8 mouse cellular contexts compared by ENCODE assay signal in genomic region chr3:96051839-96052238, GRCm38 (mm10). TPM values are rescaled to one million over a fixed set of nuclear protein-coding genes. Genes with fewer than 3 reads are reported as not detected.
DNase-seq lines count a peak whose midpoint lies in the region; ATAC-seq and TF ChIP-seq lines count a peak whose summit lies in the region.

No protein-coding gene starts in this region.

- peak; percentile 66 for DNase-seq in midbrain, postnatal 0 days (ENCODE audit: low spot score)
- DNase-seq in cerebellum, adult 8-10 months: peak; percentile 60
- peak; percentile 19 to 37 for DNase-seq in heart, postnatal 36 days
- peak; percentile 84 for DNase-seq in retina, postnatal 1 day
- no peak for DNase-seq in urinary bladder, postnatal 14 days (ENCODE audit: low spot score)

- H3K27me3 ChIP-seq in forebrain, embryonic 16.5 days (replicated peaks; ENCODE audit: control insufficient read depth, insufficient read depth, low read length): no peaks in the 10 kb centered on the region
- H3K27me3 ChIP-seq in forebrain, embryonic 15.5 days: no peaks in the 10 kb centered on the region
- no peaks in the 10 kb centered on the region for H3K27me3 ChIP-seq in midbrain, postnatal 0 days (ENCODE audit: insufficient read depth, low read length)
- H3K27me3 ChIP-seq in midbrain, embryonic 16.5 days (ENCODE audit: control insufficient read depth, insufficient read depth, low read depth, low read length): no peaks in the 10 kb centered on the region

- peaks cover 4% of the 10 kb centered on the region; the same call in 1 of the 2 replicates for H3K36me3 ChIP-seq in forebrain, embryonic 16.5 days (ENCODE audit: control insufficient read depth, insufficient read depth)
- peaks cover 19% of the 10 kb centered on the region; the same call in 1 of the 2 replicates for H3K36me3 ChIP-seq in forebrain, embryonic 15.5 days
- H3K36me3 ChIP-seq in midbrain, postnatal 0 days (ENCODE audit: insufficient read depth, low read length): peaks cover 14% of the 10 kb centered on the region
- H3K36me3 ChIP-seq in midbrain, embryonic 16.5 days (ENCODE audit: control insufficient read depth, insufficient read depth, low read length): peaks cover 2% of the 10 kb centered on the region; the same call in 1 of the 2 replicates

- no peaks in the 10 kb centered on the region for H3K9me3 ChIP-seq in forebrain, embryonic 16.5 days (ENCODE audit: control insufficient read depth, low read length)
- no peaks in the 10 kb centered on the region for H3K9me3 ChIP-seq in forebrain, embryonic 15.5 days
- H3K9me3 ChIP-seq in midbrain, postnatal 0 days (ENCODE audit: low read length): no peaks in the 10 kb centered on the region
- H3K9me3 ChIP-seq in midbrain, embryonic 16.5 days (replicated peaks; ENCODE audit: control insufficient read depth, low read length, poor library complexity, severe bottlenecking): no peaks in the 10 kb centered on the region

- H3K4me2 ChIP-seq in forebrain, embryonic 16.5 days (ENCODE audit: low read length): no peak overlapping the region
- no peak overlapping the region for H3K4me2 ChIP-seq in forebrain, embryonic 15.5 days (replicated peaks)
- no peak overlapping the region for H3K4me2 ChIP-seq in midbrain, postnatal 0 days (ENCODE audit: low read depth, low read length, poor library complexity, severe bottlenecking)
- no peak overlapping the region for H3K4me2 ChIP-seq in midbrain, embryonic 16.5 days (ENCODE audit: low read length)

- H3K4me1 ChIP-seq in forebrain, embryonic 16.5 days (replicated peaks; ENCODE audit: control insufficient read depth, insufficient read depth, low read length): peaks cover 8% of the 10 kb centered on the region
- peaks cover 11% of the 10 kb centered on the region for H3K4me1 ChIP-seq in forebrain, embryonic 15.5 days
- 0 out of 2 replicates have a peak, but pooled peaks cover 3% of the 10 kb centered on the region for H3K4me1 ChIP-seq in midbrain, postnatal 0 days (ENCODE audit: insufficient read depth, low read length)
- peaks cover 7% of the 10 kb centered on the region for H3K4me1 ChIP-seq in midbrain, embryonic 16.5 days (ENCODE audit: control insufficient read depth, insufficient read depth, low read length)

- intact Hi-C loops in heart, postnatal 36 days (cut with DNase I): loop anchor here (1.0 to 5.0 kb wide), 2 partner anchors 87 to 190 kb away; no protein-coding TSS in a partner anchor

- no peak overlapping the region for H3K27ac ChIP-seq in forebrain, embryonic 16.5 days (ENCODE audit: low read length)
- no peak overlapping the region for H3K27ac ChIP-seq in forebrain, embryonic 15.5 days (replicated peaks)
- H3K27ac ChIP-seq in midbrain, postnatal 0 days (ENCODE audit: low read depth, low read length): no peak overlapping the region
- no peak overlapping the region for H3K27ac ChIP-seq in midbrain, embryonic 16.5 days (ENCODE audit: low read length)

- WGBS in forebrain, embryonic 16.5 days: 42% methylated on average over 2 of the region's 2 CpGs
- 48% methylated on average over 2 of the region's 2 CpGs for WGBS in forebrain, embryonic 15.5 days
- WGBS in midbrain, postnatal 0 days: 56% methylated on average over 2 of the region's 2 CpGs
- 55% methylated on average over 2 of the region's 2 CpGs for WGBS in midbrain, embryonic 16.5 days

- ATAC-seq in forebrain, embryonic 16.5 days: 0 out of 2 replicates have a peak, but pooled peaks have one; percentile 31
- no peak for ATAC-seq in forebrain, embryonic 15.5 days (replicated peaks)
- no peak for ATAC-seq in midbrain, postnatal 0 days (ENCODE audit: low FRiP score)
- ATAC-seq in midbrain, embryonic 16.5 days: no peak

- peak; percentile 87 for TF ChIP-seq CTCF in midbrain, postnatal 0 days (IDR thresholded peaks at IDR 0.05)

- H3K9ac ChIP-seq in forebrain, embryonic 16.5 days (replicated peaks; ENCODE audit: low read depth, low read length): no peak overlapping the region
- H3K9ac ChIP-seq in forebrain, embryonic 15.5 days (replicated peaks): no peak overlapping the region
- H3K9ac ChIP-seq in midbrain, postnatal 0 days (replicated peaks; ENCODE audit: low read length, poor library complexity, severe bottlenecking): no peak overlapping the region
- H3K9ac ChIP-seq in midbrain, embryonic 16.5 days (ENCODE audit: low read depth, low read length): no peak overlapping the region

- H3K4me3 ChIP-seq in forebrain, embryonic 16.5 days (replicated peaks; ENCODE audit: low read length): no peak overlapping the region
- no peak overlapping the region for H3K4me3 ChIP-seq in forebrain, embryonic 15.5 days
- no peak overlapping the region for H3K4me3 ChIP-seq in midbrain, postnatal 0 days (ENCODE audit: low read depth, low read length)
- H3K4me3 ChIP-seq in midbrain, embryonic 16.5 days (ENCODE audit: low read depth, low read length): no peak overlapping the region

RNA-seq across cellular contexts. Expression of gene Vps45, which starts 6.4 kb away (rescaled TPM):
- 55.3 and 57.4 TPM in 2 replicates for polyA plus RNA-seq in forebrain, embryonic 16.5 days (2015; fragmentation: Nextera tagmentation; extraction: Ambion mirVana)
- polyA plus RNA-seq in forebrain, embryonic 15.5 days (2015; fragmentation: Nextera tagmentation; extraction: Ambion mirVana): 64.4 and 65.6 TPM in 2 replicates
- 29.5 and 35.3 TPM in 2 replicates for total RNA-seq in midbrain, postnatal 0 days (2014; rRNA removed)
- 60.6 and 61.1 TPM in 2 replicates for polyA plus RNA-seq in midbrain, postnatal 0 days (2015; fragmentation: Nextera tagmentation; extraction: Ambion mirVana)
- 62.0 and 64.7 TPM in 2 replicates for polyA plus RNA-seq in midbrain, embryonic 16.5 days (2015; fragmentation: Nextera tagmentation; extraction: Ambion mirVana)
- total RNA-seq in heart, postnatal 36 days (2021): 10 to 100 TPM; 22.3 to 26.0 TPM

RNA-seq across cellular contexts. Expression of gene Otud7b, which starts 52.5 kb away (rescaled TPM):
- polyA plus RNA-seq in forebrain, embryonic 16.5 days (2015; fragmentation: Nextera tagmentation; extraction: Ambion mirVana): 8.8 and 9.3 TPM in 2 replicates
- polyA plus RNA-seq in forebrain, embryonic 15.5 days (2015; fragmentation: Nextera tagmentation; extraction: Ambion mirVana): 8.3 and 9.8 TPM in 2 replicates
- total RNA-seq in midbrain, postnatal 0 days (2014; rRNA removed): 14.3 and 16.3 TPM in 2 replicates
- polyA plus RNA-seq in midbrain, postnatal 0 days (2015; fragmentation: Nextera tagmentation; extraction: Ambion mirVana): 5.7 and 7.5 TPM in 2 replicates
- polyA plus RNA-seq in midbrain, embryonic 16.5 days (2015; fragmentation: Nextera tagmentation; extraction: Ambion mirVana): 7.0 and 8.4 TPM in 2 replicates
- total RNA-seq in heart, postnatal 36 days (2021): 10 to 100 TPM; 56.7 to 67.6 TPM

RNA-seq across cellular contexts. Expression of gene Plekho1, which starts 56.0 kb away (rescaled TPM):
- 71.4 and 74.9 TPM in 2 replicates for polyA plus RNA-seq in forebrain, embryonic 16.5 days (2015; fragmentation: Nextera tagmentation; extraction: Ambion mirVana)
- 87.6 and 90.5 TPM in 2 replicates for polyA plus RNA-seq in forebrain, embryonic 15.5 days (2015; fragmentation: Nextera tagmentation; extraction: Ambion mirVana)
- 52.5 and 62.7 TPM in 2 replicates for total RNA-seq in midbrain, postnatal 0 days (2014; rRNA removed)
- polyA plus RNA-seq in midbrain, postnatal 0 days (2015; fragmentation: Nextera tagmentation; extraction: Ambion mirVana): 37.3 and 41.2 TPM in 2 replicates
- polyA plus RNA-seq in midbrain, embryonic 16.5 days (2015; fragmentation: Nextera tagmentation; extraction: Ambion mirVana): 46.1 and 54.6 TPM in 2 replicates
- 10 to 100 TPM; 73.4 to 81.1 TPM for total RNA-seq in heart, postnatal 36 days (2021)
